Mouse (Mus musculus) left cerebral cortex, adult 2 months (tissue): Measurements from ENCODE around the gene Cdkal1. TPM values are rescaled to one million over a fixed set of nuclear protein-coding genes. Genes with fewer than 3 reads are reported as not detected.

Source experiments
- DNase-seq, 2 experiments: peaks; one replicate each; pipeline ENCODE4 v3.0.0; 2021 to 2022; ENCODE audit warnings: low spot score in 2 of 2, mixed read lengths in 1 of 2; ENCODE audit errors: extremely low spot score in 1 of 2
- H3K27ac ChIP-seq: fragments of 200-600 bp; 2 replicates; pipeline ENCODE4 v1.8.1; 2022
- H3K4me3 ChIP-seq: fragments of 200-600 bp; 2 replicates; pipeline ENCODE4 v1.8.1; 2022
- CTCF ChIP-seq: fragments of 200-600 bp; IDR thresholded peaks from 2 replicates; pipeline ENCODE4 v1.8.1; 2022; ENCODE audit warnings: antibody characterized with exemption, mild to moderate bottlenecking, moderate library complexity
- intact Hi-C: fragments of 180-260 bp; cut with DNase I; formaldehyde crosslinking; loops from one replicate; pipeline ENCODE4 v1.15.1; 2025
- total RNA-seq, 2 experiments: library from RNA; stranded (reverse); gene quantifications; 2 replicates each; pipeline ENCODE4 v1.2.3; 2021

The Cdkal1 gene
- total RNA-seq, 2 experiments from 2014 or later: 23.2 to 23.8 TPM

DNA sequence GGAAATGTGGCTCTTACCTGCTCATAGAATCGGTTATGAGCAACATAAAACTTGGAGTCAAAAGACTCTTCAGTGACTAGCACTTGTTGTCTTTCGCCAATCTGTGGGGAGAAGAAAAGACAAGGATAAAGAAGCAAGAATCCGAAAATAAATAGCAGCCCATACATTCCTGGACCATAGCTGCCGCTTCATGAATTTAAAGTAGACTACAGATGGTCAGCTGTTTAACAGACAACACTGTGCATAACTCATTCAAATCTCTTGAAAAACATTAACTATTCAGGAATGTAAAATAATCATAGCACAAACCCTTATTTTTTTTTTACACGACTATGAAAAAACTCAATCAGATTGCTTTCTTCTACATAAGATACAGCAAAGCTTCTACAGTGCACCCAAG, 498.0 kb downstream of the Cdkal1 start:
- TF ChIP-seq CTCF: no peak
- Histone ChIP-seq H3K27ac (no peak overlapping the region), H3K4me3 (no peak overlapping the region)
- intact Hi-C loops: no loop called here
- DNase-seq: no peak

DNA sequence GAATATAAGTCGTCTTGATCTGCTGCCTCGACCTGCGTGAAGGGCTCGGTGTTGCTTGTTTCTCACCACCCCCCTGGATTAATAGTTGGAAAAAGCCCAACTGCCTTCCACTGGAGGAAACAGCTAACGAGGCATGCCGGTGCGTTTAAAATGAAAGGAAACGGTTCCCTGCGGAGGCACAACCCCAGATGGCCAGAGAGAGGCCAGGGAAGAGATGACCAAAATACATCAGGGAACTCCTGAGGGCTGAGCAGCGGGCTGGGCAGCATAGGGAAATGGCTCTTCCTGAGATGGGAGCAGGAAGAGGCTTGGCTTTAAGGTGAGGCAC, 499.4 kb downstream of the Cdkal1 start:
- Histone ChIP-seq H3K4me3 (no peak overlapping the region), H3K27ac (no peak overlapping the region)
- no peak for DNase-seq
- intact Hi-C loops: no loop called here
- no peak for TF ChIP-seq CTCF

DNA sequence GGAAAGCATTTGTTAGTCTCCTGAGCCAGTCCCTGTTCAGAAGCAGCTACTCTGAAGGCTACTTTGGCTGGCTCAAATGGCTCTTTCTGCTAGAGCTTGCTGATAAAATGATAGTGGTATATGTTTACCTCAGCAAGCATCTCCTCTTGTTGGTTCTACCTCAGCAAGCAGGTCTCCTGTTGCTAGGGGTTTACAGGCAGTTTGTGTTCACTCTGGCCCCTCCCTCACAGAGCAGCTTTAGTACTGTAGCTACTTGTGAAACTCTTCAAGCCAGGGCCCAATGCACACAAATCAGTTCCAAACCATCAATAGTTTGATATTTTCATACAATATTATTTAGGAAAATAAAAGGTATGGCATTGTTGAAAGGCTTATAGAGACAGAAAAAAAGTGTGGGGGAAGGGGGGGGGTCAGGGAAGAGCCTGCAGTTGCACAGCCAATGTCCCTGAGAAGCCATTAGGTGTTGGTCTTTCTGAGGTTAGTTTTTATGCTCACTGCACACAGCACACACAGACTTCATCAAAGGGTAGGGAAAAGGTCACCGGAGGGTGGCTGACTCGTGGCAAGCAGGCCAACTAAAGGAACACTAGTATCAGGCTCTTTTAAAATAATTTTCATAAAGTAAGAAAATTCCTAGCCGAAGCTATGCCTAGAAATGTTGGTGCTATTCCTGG, 499.9 kb downstream of the Cdkal1 start:
- intact Hi-C loops: no loop called here
- TF ChIP-seq CTCF: no peak
- no peak overlapping the region for H3K27ac ChIP-seq
- no peak overlapping the region for H3K4me3 ChIP-seq
- no peak for DNase-seq

DNA sequence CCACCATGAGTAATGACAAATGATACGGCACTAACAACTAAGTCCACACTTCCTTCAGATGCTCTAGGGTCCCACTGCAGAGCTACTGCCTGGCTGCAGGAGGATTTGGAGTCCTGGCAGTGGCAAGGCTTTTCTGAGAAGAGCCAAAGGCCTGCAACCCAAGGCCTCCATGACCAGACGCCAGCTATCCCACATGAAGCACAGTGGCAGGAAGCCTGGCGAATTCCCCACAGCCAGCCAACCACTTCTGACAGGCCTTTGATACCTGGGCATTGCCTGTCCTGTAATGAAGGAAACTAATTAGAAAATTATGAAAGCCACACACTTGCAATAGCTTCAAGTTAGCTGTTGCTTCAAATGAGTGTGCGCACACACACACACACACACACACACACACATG, 500.5 kb downstream of the Cdkal1 start:
- DNase-seq: no peak
- H3K4me3 ChIP-seq: no peak overlapping the region
- H3K27ac ChIP-seq: no peak overlapping the region
- intact Hi-C loops: no loop called here
- no peak for TF ChIP-seq CTCF

DNA sequence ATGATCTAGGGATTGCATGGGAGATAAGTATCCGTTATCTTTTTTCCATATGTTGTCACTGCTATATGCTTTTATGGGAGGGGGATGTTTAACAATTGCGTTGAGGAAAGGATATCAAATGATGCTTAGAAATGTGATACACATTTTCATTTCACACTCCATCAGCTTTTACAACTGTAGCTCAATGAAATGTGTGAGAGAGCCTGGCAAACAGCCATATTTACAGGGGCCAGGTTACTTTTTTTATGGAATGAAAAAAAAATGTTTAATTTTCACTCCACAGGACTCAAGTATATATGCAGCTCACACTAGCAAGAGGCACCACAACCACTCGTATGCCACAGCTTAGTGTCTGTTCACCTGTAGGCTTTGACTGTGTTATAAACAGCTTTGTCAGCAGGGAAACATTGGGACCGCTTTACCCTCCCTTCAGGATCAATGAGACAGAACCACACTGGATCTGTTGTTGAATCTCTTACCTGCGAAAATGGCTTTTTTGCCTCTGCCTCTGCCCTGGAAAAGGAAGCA, 501.5 kb downstream of the Cdkal1 start:
- TF ChIP-seq CTCF: no peak
- intact Hi-C loops: no loop called here
- Histone ChIP-seq H3K4me3 (no peak overlapping the region), H3K27ac (no peak overlapping the region)
- DNase-seq: no peak

DNA sequence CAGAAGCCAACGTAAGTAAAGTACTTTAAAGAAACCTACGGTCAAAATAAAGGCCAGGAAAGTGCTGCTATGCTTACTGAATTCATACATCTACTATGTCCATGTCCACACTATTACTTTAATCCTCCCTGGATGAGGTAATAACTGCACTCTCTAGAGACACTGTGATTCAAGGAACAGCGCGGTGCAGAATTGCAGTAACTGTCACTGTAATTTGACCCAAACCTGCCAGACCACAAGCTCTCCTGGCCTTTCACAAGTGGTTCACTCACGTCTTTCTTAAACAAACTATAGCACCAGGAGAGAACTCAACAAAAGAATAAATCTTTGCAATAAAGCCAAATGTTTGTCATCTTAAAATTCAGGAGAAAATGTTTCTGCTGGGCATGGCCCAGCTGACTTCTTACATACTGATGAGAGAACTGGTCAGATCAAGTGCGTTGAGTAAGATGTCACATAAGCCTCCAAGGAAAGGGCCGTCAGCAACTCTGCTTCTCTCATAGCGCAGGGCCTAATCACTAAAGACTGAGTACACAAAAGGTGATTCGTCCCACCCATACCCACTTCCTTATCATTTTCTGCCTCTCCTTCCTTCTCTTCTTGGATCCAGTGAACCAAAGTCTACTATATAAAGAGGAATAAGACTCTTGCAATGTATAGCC, 504.3 kb downstream of the Cdkal1 start:
- intact Hi-C loops: no loop called here
- H3K4me3 ChIP-seq: no peak overlapping the region
- H3K27ac ChIP-seq: no peak overlapping the region
- no peak for DNase-seq
- no peak for TF ChIP-seq CTCF

DNA sequence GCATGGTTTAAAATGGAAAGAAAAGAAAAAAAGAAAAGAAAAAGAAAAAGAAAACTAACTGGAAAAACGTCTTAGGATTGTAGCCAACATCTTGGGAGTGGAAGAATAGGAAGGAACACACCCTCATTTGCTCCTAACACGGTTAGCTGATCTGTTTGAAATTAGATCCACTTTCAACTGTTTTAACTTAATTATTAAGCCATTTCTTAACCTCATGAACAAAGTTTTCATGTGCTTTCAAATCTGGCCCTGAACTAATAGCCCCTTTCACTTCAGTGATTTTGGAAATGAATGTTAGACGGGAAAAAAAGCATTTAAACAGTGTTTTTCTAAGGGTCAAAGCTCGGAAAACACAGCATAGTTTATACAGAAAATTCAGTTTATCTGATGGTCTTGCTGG, 505.5 kb downstream of the Cdkal1 start:
- no peak for TF ChIP-seq CTCF
- DNase-seq: no peak
- no peak overlapping the region for H3K27ac ChIP-seq
- intact Hi-C loops: no loop called here
- H3K4me3 ChIP-seq: no peak overlapping the region

DNA sequence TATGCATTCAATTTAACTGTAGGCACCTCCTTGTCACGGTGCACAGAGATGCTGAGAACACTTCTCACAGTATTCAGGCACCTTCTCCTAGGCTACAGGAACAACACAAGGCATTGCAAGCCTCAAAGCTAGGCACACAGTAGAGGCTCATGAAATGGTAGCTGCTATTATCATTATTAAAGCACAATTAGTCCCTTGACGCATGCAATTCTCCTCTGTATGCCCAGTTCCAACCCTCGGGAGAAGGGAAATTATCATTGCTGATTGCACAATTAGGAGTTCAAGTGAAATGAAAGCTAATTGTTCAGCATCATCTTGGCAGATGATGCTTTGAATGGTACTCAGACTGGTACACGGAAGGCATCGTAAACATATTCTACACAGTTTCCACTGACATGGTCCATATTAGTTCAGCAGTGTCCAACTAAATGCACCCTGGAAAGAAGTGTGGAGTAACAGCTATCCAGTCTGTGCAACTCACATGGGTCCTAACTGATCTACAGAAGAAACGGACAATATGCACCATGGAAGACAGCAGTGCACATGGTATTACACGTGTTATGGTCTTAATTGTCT, 506.0 kb downstream of the Cdkal1 start:
- Histone ChIP-seq H3K27ac (no peak overlapping the region), H3K4me3 (no peak overlapping the region)
- intact Hi-C loops: no loop called here
- TF ChIP-seq CTCF: no peak
- no peak for DNase-seq

DNA sequence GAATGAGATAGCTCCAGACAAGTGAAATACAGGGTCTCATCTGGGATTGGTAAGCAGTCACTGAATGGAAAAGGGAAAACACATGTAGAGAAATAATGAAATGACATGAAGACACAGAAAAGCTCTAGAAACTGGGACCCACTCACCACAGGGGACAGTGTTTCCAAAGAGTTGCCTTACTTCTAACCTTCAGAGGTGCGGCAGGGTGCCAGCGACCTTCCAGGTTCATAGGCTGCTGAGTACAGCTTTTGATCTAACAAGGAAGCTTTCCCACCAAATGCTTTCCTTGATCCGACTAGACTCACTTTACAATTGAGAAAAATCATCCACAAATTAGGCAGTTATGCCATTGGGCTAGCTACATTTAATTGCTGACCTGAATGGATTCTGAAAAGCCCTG, 507.1 kb downstream of the Cdkal1 start:
- Histone ChIP-seq H3K4me3 (no peak overlapping the region), H3K27ac (no peak overlapping the region)
- DNase-seq: no peak
- no peak for TF ChIP-seq CTCF
- intact Hi-C loops: no loop called here

DNA sequence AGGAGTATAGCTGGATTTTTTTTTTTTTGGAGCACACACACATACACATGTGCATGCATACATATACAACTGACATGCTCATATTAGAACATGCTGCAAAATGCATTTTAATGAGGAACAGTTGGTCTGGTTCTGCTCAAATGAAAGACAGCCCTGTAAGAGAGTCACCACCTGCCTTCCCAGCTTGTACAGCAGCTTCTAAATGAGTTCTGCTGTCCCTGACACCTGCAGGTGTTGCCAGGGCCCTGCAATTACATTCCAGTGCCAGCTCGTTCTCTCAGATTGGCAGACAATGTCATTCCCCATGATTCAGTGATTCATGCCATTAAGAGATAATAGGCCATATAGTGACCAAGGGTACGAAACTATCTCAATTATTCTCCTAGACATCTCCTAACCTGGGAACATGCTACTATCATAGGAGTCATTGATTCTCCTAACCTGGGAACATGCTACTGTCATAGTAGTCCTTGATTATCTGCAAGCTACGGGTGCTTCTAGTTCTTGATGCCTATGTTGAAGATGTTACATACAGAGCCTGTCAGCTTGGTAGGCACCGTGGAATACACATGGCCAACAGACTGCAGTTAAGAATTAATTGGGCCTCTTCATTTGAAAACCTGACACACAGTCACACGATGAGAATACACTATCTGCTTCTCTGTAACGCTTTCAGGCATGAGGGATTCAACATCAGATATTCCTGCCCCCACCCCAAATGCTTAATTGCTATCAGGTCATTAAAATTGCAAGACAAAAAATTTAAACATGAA, 522.6 kb downstream of the Cdkal1 start:
- intact Hi-C loops: no loop called here
- no peak overlapping the region for H3K27ac ChIP-seq
- no peak overlapping the region for H3K4me3 ChIP-seq
- no peak for DNase-seq
- no peak for TF ChIP-seq CTCF

DNA sequence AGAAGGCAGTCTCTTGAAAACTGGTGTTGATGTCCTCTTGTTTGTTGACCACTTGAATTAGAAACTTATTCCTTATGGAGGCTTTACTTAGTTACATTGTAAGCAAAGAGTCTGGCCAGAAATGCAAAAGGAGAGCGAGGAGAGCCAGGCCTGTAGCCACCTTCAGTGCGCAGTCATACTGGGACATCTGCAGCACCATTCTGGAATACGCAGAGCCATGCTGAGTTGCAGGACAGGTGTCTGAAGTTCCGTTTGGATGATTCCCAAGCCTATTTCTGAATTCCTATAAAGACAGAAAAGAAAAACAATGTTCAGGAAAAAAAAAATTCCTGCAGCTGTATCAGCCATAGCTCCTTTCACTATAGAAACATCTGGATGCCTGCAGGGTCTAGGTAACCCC, 529.5 kb downstream of the Cdkal1 start:
- DNase-seq: no peak
- no peak overlapping the region for H3K27ac ChIP-seq
- H3K4me3 ChIP-seq: no peak overlapping the region
- intact Hi-C loops: no loop called here
- no peak for TF ChIP-seq CTCF

DNA sequence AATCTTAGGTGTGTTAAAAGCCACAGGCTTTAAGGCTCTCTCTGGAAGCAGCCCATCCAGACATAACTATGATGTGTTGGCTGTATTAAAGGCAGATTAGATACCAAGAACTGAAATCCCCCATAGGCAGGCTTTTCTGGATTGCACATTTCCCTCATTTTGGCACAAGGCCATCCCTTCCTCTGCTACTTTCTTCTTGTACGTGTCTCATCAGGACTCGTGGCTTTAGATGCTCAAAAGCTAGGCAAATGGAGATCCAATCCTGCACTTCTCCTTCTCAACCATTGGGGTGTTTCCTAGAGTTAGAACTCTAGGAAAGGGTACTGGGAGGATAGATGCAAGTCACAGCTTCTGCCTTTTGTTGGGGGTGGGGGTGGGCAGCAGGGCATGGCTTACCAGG, 535.1 kb downstream of the Cdkal1 start:
- no peak for TF ChIP-seq CTCF
- no peak overlapping the region for H3K4me3 ChIP-seq
- H3K27ac ChIP-seq: no peak overlapping the region
- DNase-seq: no peak
- intact Hi-C loops: no loop called here
